Mouse (Mus musculus) layer of hippocampus, adult 11-12 months (tissue): ENCODE results near the gene Ebp.

Experiments used
- DNase-seq: peaks from one replicate; pipeline ENCODE4 v3.0.0; 2022; ENCODE audit warnings: low spot score

Gene Ebp

GRCm38 (mm10) chrX:8193419-8193723 is at the start of gene Ebp:
TSS of gene Ebp (minus strand) at chrX:8193512.
- peak; percentile 61 for DNase-seq

GRCm38 (mm10) chrX:8238804-8239395 is 45.6 kb upstream of the Ebp start:
- no peak for DNase-seq

- DNase-seq, result no peak
Measured at GRCm38 (mm10) chrX:8236704-8237103, 43.4 kb upstream of the Ebp start.

- no peak for DNase-seq
Measured at GRCm38 (mm10) chrX:8233602-8234001, 40.3 kb upstream of the Ebp start.

- no peak for DNase-seq
Measured at GRCm38 (mm10) chrX:8230272-8230671, 37.0 kb upstream of the Ebp start.

- no peak for DNase-seq
Measured at GRCm38 (mm10) chrX:8223473-8223872, 30.2 kb upstream of the Ebp start.

- DNase-seq, result no peak
Measured at GRCm38 (mm10) chrX:8222678-8223421, 29.5 kb upstream of the Ebp start.

- peak; percentile 60 for DNase-seq
Measured at GRCm38 (mm10) chrX:8222296-8222677, 29.0 kb upstream of the Ebp start.

- no peak for DNase-seq
Measured at GRCm38 (mm10) chrX:8219651-8220050, 26.3 kb upstream of the Ebp start.

- DNase-seq, result no peak
Measured at GRCm38 (mm10) chrX:8218114-8218513, 24.8 kb upstream of the Ebp start.

GRCm38 (mm10) chrX:8217383-8217782 is 24.1 kb upstream of the Ebp start:
- DNase-seq, result no peak

GRCm38 (mm10) chrX:8211490-8212207 is 18.3 kb upstream of the Ebp start:
- DNase-seq, result no peak

- no peak for DNase-seq
Measured at GRCm38 (mm10) chrX:8209720-8210119, 16.4 kb upstream of the Ebp start.

GRCm38 (mm10) chrX:8207224-8207623 is 13.9 kb upstream of the Ebp start:
- no peak for DNase-seq

GRCm38 (mm10) chrX:8206694-8207197 is 13.4 kb upstream of the Ebp start:
- DNase-seq, result no peak

- peak; percentile 79 for DNase-seq
Measured at GRCm38 (mm10) chrX:8206015-8206693, 12.8 kb upstream of the Ebp start, which contains the start of gene Porcn. TSS of gene Porcn (minus strand) at chrX:8206525.

GRCm38 (mm10) chrX:8205551-8205950 is 12.2 kb upstream of the Ebp start:
- no peak for DNase-seq

GRCm38 (mm10) chrX:8205088-8205487 is 11.8 kb upstream of the Ebp start:
- no peak for DNase-seq

- DNase-seq, result no peak
Measured at GRCm38 (mm10) chrX:8204076-8204475, 10.8 kb upstream of the Ebp start.

GRCm38 (mm10) chrX:8203105-8203504 is 9.8 kb upstream of the Ebp start:
- DNase-seq, result no peak

GRCm38 (mm10) chrX:8192640-8193418 is 483 bp downstream of the Ebp start:
- peak; percentile 79 for DNase-seq
